Mouse (Mus musculus) Patski (cell line): ENCODE measurements around the gene Pik3cd. TPM values are rescaled to one million over a fixed set of nuclear protein-coding genes. Genes with fewer than 3 reads are reported as not detected.

Source experiments
- ATAC-seq: fragments of 100-300 bp; one replicate; pipeline ENCODE4 v1.8.0; 2021
- CTCF ChIA-PET: fragments of 350-600 bp; sonication (Branson Sonifier 250); formaldehyde crosslinking; loops from one replicate; lab custom pipeline; 2022; ENCODE audit warnings: inconsistent platforms; lab: Charles Lee
- POLR2A ChIA-PET: fragments of 350-600 bp; sonication (Branson Sonifier 250); formaldehyde crosslinking; loops from one replicate; lab custom pipeline; 2022; ENCODE audit warnings: antibody characterized with exemption, inconsistent platforms; lab: Charles Lee
- DNase-seq: peaks from one replicate; pipeline ENCODE4 v3.0.0-alpha.2; 2011; ENCODE audit warnings: low read depth, low spot score
- H3K27me3 ChIP-seq: fragments of 371-371 bp; one replicate; pipeline ENCODE4 v1.5.1; 2021
- CTCF ChIP-seq: fragments of 100-300 bp; IDR thresholded peaks from one replicate; pipeline ENCODE4 v1.5.1; 2021
- in situ Hi-C: fragments of 300-500 bp; cut with MboI; formaldehyde crosslinking; loops from 3 replicates; pipeline ENCODE4 v1.11.1; 2018; ENCODE audit warnings: low pct_unique_long_range_greater_than_20kb, mixed read lengths
- polyA plus RNA-seq: library from polyadenylated mRNA; unstranded; gene quantifications from one replicate; pipeline ENCODE4 v1.2.3, GENCODE M21; 2021

The Pik3cd gene
- polyA plus RNA-seq, 1 experiment from 2014 or later, result 0.51 TPM

DNA sequence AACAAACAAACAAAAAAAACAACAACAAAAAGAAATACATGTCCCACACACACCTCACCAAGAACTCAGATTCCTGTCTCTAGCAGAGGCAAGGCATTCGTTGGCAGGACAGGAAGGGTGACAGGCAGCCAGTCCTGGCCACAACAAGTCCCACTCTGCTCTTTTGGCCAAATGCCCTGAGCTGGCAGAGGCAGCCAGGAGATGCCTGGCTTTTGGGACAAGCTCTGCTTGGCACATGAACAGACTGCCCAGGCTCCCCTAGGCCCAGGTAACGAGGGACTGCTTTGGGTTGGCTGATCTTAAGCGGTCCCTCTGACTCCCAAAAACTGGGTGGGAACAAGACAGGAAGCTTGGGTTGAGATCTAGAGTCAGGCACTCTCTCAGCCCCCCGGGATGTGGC is 34.2 kb upstream of the Pik3cd start:
- no peak for TF ChIP-seq CTCF
- in situ Hi-C loops, result no loop called here
- ChIA-PET CTCF (interaction anchor here (1.0 to 3.6 kb wide), 3 partner anchors 10 to 17 kb away, joined by 3 to 20 read pairs (median 3); no protein-coding TSS in a partner anchor), POLR2A (no interaction called here)
- ATAC-seq, result no peak
- H3K27me3 ChIP-seq, result no peaks in the 10 kb centered on the region
- no peak for DNase-seq

DNA sequence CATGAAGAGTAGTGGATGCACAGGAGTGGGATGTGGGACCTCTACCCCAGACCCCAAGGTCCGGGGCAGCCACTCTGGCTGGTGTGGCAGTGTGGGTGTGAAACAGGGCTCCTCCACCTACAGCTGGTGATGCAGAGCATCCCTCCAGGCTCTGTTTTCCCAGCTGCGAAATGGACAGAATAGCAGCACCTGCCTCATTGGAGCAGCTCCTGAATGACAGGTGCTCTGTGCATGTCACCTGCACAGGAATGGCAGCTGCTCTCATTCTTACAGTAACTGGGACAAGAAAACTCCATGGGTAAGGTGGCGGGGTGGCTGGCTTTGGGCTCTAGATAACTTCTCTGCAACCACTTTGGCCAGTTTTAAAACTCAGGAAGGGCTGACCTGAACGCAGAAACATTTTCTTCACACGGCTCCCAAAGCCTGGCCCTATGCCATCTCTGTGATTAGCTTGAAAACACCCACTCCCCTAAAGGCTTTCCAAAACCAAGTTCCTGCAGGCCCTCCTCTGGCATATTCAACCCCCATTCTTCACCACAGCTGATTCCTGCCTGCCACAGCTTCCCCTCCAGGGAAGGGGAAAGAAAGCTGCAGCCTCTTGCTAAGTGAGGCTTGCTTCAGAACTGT is 33.4 kb upstream of the Pik3cd start:
- no peak for TF ChIP-seq CTCF
- DNase-seq, result no peak
- in situ Hi-C loops, result no loop called here
- no peaks in the 10 kb centered on the region for H3K27me3 ChIP-seq
- ChIA-PET POLR2A (no interaction called here), CTCF (interaction anchor here (1.3 to 3.6 kb wide), 2 partner anchors 10 to 223 kb away, joined by 3 to 20 read pairs; no protein-coding TSS in a partner anchor)
- no peak for ATAC-seq

DNA sequence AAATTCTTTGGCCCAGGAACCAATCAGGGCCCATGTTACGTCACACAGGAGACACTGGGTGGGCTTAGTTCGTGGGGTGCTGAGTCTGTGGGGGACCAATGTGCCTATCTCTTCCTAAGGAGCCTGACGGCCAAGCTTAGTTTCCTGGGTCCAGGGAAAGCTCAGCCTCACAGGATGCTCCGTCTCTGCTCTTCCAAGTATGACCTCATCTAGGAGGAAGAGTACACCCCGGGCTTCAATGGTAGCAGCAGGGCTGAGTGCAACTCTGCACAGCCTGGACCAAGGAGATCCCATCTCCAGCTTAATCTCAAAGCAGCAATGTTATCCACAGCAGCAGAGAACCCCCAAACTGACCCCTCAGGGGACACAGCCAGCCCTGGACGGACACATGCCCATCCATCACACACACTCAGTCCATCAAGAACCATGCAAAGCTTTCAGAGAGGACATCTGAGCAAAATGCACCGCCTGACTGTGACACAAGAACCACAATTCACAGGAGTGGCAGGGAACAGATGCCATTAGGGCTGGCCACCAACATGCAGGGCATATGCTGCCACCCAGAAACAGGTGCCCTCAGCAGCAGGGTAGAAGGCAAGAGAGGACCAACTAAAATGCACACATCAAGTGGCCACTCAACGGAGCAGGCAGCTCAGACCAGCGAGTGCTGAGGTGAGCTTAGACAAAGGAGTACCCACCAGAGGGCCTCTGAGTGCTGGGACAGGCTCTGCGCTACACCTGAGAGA is 32.5 kb upstream of the Pik3cd start:
- ATAC-seq (no peak), DNase-seq (no peak)
- in situ Hi-C loops, result no loop called here

GRCm38 (mm10) chr4:149734246-149734645 is 31.9 kb upstream of the Pik3cd start:
- POLR2A ChIA-PET, result interaction anchor here (1.0 kb wide), 1 partner anchor 9 kb away, joined by 3 read pairs; no protein-coding TSS in a partner anchor
- DNase-seq (no peak), ATAC-seq (no peak)
- CTCF ChIA-PET, result no interaction called here
- no peaks in the 10 kb centered on the region for H3K27me3 ChIP-seq
- no peak for TF ChIP-seq CTCF
- in situ Hi-C loops, result no loop called here

More for the DNA sequence above, 32.5 kb upstream of the Pik3cd start:
- no peaks in the 10 kb centered on the region for H3K27me3 ChIP-seq
- TF ChIP-seq CTCF, result no peak
- CTCF ChIA-PET, result interaction anchor here (1.3 kb wide), 1 partner anchor 224 kb away, joined by 3 read pairs; no protein-coding TSS in a partner anchor
- POLR2A ChIA-PET, result interaction anchor here (1.0 kb wide), 1 partner anchor 10 kb away, joined by 3 read pairs; no protein-coding TSS in a partner anchor

DNA sequence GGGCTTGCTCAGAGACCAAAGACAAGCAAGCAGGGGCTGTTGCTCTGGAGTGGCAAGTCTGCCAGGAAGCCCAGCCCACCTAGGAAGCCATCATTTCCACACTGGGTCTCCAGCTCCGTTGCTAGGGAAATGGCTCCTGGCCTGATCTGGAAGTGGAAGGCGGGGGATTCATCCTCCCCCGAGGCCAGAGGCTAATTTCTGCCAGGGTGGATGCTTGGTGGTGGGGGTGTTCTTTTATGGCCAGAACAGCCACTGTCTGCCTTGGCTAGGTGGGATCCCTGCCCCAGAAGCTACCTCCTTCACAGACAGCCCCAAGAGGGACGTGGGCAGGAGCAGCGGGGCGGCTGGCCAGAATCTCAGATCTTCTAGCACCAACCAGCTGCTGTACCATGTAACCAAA is 31.4 kb upstream of the Pik3cd start:
- TF ChIP-seq CTCF, result no peak
- ChIA-PET CTCF (no interaction called here), POLR2A (interaction anchor here (1.0 kb wide), 1 partner anchor 9 kb away, joined by 3 read pairs; no protein-coding TSS in a partner anchor)
- ATAC-seq (no peak), DNase-seq (no peak)
- in situ Hi-C loops, result no loop called here
- H3K27me3 ChIP-seq, result no peaks in the 10 kb centered on the region

DNA sequence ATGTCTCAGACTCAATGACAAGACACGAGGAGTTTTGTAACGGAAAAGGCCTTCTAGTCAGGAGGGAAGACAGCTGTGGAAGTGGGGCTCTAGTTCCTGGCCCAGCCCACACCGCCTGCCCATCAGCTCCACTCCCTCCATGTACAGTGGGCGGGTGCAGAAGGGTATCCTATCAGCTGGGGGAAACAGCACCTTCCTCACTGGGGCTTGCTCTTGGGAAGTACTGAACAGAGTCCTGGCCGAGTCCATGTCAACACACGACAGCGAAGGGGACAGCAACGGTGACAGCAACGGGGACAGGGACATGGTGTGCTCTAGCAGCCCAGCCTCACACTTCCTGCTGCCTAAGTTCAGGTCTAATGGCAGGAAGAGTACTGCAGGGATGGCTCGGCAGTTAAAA is 30.4 kb upstream of the Pik3cd start:
- in situ Hi-C loops, result no loop called here
- no peaks in the 10 kb centered on the region for H3K27me3 ChIP-seq
- ATAC-seq (no peak), DNase-seq (no peak)
- ChIA-PET POLR2A (no interaction called here), CTCF (no interaction called here)
- no peak for TF ChIP-seq CTCF

GRCm38 (mm10) chr4:149732313-149732712 is 29.9 kb upstream of the Pik3cd start:
- CTCF ChIA-PET, result no interaction called here

GRCm38 (mm10) chr4:149730827-149731226 is 28.5 kb upstream of the Pik3cd start:
- POLR2A ChIA-PET, result no interaction called here
- H3K27me3 ChIP-seq, result no peaks in the 10 kb centered on the region
- no peak for ATAC-seq
- TF ChIP-seq CTCF, result no peak
- DNase-seq, result no peak
- in situ Hi-C loops, result no loop called here
- CTCF ChIA-PET, result interaction anchor here (1.7 kb wide), 1 partner anchor 20 kb away, joined by 4 read pairs; no protein-coding TSS in a partner anchor

More at GRCm38 (mm10) chr4:149732313-149732712, 29.9 kb upstream of the Pik3cd start:
- TF ChIP-seq CTCF, result no peak
- in situ Hi-C loops, result no loop called here
- POLR2A ChIA-PET, result no interaction called here
- DNase-seq (no peak), ATAC-seq (no peak)
- H3K27me3 ChIP-seq, result no peaks in the 10 kb centered on the region

DNA sequence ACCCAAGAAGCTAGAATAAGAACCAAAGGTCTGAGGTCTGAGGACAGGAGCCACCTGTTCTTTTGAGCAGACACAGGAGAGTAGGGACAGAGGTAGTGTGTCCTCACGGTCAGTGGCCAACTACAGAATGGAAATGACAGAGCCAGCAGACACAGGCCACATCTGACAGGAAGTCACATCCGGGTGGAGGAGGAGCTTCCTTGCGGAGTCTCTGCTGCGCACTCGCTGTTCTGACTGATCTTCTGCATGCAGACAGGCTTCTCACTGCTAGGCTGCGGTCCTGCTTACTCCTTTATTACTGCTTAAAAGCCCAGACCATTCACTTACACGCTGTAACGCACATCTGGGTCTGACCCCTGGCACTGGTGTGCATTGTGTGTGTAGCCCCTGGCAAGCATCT is 26.4 kb upstream of the Pik3cd start:
- ATAC-seq, result no peak
- POLR2A ChIA-PET, result interaction anchor here (1.0 kb wide), 1 partner anchor 9 kb away, joined by 4 read pairs; the partner anchor contains the start of gene Tmem201
- in situ Hi-C loops, result no loop called here

DNA sequence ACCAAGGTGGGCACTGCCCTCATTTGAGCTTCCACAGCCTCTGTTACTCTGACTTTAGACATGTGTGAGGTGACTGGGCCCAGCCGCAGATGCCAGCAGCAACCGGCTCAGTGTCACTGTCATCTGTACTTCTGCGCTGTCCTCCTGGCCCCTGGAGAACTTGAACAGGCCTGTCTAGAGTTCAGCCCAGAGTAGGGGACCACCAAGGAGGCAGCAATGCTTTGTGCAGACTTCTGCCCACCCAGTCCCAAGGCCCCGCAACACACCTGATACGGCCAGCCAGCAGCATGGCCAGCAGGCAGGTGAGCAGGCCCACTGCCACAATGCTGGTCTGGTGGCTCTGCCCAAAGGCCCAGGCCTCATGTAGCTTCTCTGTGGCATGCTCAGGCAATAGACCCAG is 25.3 kb upstream of the Pik3cd start:
- no peak for TF ChIP-seq CTCF
- ATAC-seq (no peak), DNase-seq (no peak)
- in situ Hi-C loops, result no loop called here
- POLR2A ChIA-PET, result no interaction called here
- CTCF ChIA-PET, result interaction anchor here (2.6 kb wide), 1 partner anchor 10 kb away, joined by 20 read pairs; the partner anchor contains the start of gene Tmem201
- H3K27me3 ChIP-seq, result no peaks in the 10 kb centered on the region

More for the DNA sequence above, 26.4 kb upstream of the Pik3cd start:
- CTCF ChIA-PET, result interaction anchor here (1.0 kb wide), 1 partner anchor 9 kb away, joined by 3 read pairs; the partner anchor contains the start of gene Tmem201
- no peak for TF ChIP-seq CTCF
- DNase-seq, result no peak
- no peaks in the 10 kb centered on the region for H3K27me3 ChIP-seq
